Mouse (Mus musculus): ENCODE measurements around the gene Ppp1ca.

Ppp1ca gene

DNA sequence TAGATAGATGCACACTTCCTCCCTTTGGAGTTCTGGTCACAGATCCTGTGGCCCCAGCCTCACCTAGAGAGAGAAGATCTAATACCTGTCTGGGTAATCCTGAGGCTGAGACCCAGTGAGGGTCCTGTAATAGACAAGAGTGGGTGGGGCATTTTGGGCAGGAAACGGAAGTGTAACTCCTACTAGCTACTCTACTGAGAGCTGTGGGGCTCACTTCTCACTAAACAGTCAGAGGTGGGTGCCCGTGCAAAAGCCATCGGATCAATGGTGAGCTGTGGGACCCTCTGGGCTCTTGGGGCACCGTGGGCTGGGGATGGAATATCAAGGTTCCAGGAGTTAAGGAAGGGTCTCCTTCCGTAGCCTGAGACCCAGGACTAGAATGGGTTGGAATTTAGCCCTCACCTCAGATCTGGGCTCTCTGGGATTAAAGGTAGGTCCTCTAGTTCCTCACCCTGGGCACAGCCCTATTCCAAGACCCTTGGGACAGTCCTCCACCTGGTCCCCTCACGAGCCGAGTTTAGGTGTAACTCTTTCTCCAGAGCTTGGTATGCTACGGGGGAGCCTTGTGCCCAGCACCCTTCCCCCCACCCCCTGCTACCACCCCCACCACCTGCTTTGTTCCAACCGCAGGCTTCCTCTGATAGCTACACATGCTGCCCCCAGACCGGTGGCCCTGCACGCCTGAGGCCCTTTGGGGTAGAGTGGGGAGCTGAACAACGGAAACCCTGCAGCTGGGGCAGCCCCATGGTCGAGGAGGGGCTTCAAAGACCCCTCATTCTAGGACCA is 37.2 kb upstream of the Ppp1ca start:
- in situ Hi-C loops (cut with MseI, MboI), result no loop called here

DNA sequence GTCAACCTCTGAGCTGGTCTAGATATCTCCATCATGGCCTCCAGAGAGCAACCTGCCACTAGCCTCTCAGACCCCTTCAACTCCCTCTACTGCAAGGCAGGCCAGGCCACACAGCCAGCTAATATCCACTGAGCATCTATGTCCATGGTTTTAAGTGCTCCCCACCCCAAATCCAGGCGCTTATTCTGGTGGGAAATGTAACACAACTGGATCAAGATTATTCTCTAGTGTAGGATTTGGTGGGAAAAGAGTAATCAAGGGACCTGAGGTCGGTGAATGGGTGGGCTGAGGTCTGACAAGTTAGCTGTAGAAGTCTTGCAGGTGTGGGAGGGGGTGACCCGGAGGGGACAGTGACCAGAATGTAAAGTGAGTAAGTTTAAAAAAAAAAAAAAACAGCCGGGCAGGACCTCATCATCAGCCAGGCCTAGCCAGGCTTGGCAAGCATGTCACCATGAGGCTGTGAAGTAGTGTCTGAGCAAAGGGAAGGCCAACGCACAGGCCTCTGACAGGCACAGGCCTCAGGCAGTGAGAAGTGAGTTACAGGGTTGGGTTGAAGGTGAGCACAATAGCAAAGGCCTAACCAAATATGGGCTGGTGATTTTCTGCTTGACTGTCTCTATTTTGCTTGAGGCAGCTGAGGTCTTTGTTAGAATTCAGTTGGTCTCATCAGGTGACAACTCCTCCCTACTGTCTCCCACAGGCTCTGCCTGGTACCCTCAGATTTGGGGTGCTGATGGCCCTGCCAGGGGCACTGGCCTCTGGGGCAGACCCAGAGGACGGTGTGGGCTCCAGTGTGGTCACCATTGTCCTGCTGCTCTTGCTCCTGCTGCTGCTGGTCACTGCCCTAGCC is 36.4 kb upstream of the Ppp1ca start:
- in situ Hi-C loops (cut with MseI, MboI), result no loop called here

DNA sequence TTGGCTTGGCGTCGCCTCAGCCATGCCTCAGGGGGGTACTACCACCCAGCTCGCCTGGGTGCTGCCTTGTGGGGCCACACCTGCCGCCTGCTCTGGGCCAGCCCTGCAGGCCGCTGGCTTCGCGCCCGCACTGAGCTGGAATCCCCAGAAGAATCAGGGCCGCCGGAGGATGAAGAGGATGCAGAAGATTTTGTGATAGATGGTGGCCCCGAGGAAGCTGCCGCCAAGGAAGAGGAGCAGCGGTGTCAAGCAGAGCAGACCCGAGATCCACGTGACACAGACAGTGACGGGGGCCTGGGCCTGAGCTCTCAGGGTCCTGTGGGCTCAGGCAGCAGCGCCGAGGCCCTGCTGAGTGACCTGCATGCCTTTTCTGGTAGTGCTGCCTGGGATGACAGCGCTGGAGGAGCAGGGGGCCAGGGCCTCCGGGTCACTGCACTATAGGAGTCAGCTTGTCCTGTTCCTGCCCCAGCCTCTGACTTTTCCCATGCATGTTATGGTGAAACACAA is 35.7 kb upstream of the Ppp1ca start:
- in situ Hi-C loops (cut with MseI, MboI), result no loop called here

DNA sequence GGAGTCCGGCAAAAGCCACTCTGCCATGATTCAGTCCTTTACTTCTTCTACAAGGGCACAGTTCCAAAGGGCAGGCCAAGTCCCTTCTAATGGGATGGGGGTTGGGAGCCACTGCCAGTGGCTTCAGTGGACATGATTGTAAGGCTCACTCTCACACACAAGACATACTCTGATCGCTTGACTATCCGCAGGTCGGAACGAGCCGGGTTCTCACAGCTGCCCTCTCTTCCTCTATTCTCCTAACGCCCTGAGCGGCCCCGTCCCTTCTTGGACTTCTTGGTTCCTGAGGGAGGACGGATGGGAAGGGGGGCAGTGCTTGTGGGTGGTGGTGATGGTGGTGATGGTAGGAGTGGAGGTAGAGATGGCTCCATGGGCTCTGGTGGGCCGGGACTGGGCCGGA is 35.1 kb upstream of the Ppp1ca start:
- in situ Hi-C loops (cut with MseI, MboI), result no loop called here

DNA sequence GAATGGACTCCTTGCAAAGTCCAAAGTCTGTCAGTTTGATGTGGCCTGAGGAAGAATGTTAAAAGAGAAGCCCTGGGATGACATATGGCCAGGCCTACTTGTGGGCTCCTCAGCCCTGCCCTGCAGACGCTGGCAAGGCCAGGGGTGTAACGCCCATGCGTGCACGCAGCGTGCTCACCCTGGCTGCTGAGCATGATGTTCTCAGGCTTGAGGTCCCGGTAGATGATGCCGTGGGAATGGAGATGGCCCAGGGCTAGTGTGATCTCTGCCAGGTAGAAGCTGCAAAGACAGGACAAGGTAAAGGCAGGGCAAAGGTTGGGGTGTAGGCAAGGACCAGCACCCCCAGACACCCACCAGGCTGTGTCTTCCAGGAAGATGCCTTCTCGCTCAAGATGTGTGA is 32.8 kb upstream of the Ppp1ca start:
- in situ Hi-C loops (cut with MseI, MboI), result no loop called here

DNA sequence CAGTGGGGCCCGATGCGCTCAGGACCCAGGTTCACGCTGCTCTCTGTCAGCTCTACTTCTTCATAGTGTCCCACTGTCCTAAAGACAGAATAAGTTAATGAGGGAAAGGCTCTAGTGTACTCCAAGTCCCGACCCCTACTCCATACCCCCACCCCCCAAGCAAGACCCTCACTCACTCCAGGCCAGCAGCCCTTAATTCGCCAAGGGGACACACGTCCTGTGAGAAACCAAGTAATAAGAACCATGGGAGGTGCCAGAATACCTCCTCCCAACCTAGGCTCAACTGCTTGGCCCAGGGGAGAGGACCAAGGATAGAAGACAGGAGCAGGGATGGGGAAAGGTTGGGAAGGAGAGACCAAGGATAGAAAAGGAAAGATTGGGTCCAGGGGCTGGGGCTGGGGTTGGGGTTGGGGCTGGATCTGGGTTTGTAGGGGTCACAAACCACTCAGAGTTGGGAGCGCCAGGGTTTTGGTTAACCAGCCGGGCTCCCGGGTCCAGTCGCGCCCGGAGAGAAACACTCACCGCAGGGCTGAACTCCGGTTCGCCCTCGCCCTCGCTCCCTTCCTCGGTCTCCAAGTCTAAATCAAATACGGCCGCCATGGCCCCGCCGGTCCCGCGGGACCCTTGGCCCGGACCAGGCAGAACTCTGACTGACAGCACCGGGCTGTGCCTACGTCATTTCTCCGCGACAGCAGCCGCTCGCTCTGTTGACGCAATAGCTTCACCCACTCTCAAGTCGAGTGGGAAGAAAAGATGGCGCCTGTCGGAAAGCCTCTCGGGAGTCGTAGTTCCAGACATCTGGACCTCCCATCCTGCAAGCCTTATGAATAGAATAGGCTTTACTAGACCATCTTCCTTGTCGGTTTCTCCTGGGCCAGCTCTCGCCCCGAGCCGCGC is 29.0 kb upstream of the Ppp1ca start, which contains the start of gene Rps6kb2:
TSS of gene Rps6kb2 (minus strand) at position 709 of the 897 bp plus-strand sequence.
- in situ Hi-C loops (cut with MseI, MboI), result no loop called here

DNA sequence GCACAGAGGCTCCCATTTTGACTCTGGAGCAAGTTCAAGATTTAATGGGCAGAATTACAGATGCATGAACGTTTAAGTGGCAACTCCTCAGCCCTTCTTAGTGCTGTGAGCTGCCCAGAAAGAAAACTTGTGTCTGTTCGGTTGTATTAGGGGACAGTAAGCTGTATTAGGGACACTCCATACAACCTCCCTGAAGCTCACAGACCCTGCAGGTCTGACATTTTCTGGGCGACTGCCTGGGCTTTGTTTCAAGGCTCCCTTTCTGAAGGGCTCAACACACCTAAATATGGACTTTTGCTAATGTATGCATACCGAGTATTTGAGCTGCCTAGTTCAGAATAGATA is 28.4 kb upstream of the Ppp1ca start:
- in situ Hi-C loops (cut with MseI, MboI), result no loop called here

DNA sequence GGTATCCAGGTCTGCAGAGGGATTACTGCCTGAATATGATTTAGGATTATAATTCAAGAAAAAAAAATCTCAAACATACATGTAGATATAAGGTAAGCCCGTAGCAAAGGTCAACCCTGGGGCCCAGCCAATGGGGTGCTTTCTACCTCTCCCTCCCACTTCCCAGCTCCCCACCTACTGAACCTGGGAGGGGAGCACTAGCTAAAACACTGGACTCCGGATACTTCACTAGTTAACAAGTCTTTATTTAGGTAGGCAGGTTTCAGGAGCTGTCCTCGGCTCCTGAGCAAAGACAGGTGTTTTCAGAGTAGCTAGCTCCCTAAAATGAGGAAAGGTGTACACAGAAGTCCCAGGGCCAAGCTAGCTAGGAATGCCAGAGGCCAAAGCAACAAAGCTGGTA is 27.8 kb upstream of the Ppp1ca start:
- in situ Hi-C loops (cut with MseI, MboI), result no loop called here

DNA sequence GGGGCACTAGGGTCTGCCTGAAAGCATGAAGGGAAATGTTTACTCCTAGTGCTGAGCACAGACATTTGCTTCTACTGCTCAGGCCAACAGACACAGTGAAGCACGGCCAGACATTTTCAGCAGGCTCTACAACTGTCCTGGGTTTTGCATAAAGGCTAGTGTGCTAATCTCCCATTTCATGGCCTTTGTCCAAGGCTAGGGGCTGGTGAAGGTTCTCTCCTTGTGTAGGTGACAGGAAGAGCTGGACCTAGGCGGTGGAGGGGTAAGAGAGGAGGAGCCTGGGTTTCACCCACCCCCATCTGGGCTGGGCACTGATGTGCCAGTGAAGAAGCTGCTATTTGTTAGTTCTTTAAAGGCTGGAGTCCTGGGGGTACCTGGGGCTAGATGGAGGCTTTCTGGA is 27.1 kb upstream of the Ppp1ca start:
- in situ Hi-C loops (cut with MseI, MboI), result no loop called here

DNA sequence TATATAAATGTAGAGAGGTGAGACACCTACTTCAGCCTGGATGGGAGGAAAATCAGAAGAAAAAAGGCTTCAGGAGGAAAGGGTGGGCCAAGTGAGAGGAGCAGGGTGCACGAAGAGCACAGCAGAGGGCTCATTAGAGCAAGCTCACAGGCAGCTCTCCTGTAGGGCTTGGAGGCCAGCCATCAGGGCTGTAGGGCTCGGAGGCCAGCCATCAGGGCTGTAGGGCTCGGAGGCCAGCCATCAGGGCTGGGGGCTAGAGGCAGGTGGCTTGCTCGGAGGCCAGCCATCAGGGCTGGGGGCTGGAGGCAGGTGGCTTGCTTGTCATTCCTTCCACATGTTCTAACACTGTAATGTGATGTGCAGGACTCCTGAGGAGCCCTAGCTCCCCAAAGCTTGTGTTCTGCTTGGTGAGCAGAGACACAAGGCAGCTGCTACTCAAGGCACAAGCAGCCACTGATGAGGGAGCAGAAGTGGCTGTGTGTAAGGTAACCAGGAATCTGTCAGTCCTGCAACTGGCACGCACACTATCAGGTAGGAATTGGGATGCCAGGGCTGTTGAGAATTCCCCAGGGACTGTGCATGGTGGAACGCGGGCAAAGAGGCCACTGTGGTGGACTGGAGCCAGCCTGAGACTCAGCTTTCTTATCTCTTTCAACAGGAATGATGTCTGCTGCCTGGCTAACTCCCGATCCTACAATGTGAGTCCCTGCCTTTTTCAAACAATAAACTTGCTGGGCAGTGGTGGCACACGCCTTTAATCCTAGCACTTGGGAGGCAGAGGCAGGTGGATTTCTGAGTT is 25.0 kb upstream of the Ppp1ca start:
- in situ Hi-C loops (cut with MseI, MboI), result no loop called here

DNA sequence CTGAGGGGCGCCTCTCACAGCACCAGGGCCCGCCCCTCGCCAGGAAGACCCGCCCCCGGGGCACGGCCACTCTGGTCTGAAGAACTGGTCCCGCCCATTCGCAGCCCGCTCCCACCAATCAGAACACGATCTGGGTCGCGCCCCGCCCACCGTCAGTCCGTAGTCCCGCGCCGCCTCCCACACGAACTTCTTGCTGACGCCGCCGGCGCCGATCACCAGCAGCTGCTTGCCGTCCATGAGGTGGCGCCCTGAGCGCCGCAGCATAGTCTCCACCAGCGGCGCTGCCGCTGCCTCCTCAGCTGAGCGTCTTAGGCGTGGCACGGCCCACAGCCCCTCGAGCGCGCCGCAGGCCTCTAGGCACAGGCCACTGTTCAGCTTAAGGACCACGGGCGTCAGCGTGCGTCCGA is 22.5 kb upstream of the Ppp1ca start:
- in situ Hi-C loops (cut with MseI, MboI), result no loop called here

DNA sequence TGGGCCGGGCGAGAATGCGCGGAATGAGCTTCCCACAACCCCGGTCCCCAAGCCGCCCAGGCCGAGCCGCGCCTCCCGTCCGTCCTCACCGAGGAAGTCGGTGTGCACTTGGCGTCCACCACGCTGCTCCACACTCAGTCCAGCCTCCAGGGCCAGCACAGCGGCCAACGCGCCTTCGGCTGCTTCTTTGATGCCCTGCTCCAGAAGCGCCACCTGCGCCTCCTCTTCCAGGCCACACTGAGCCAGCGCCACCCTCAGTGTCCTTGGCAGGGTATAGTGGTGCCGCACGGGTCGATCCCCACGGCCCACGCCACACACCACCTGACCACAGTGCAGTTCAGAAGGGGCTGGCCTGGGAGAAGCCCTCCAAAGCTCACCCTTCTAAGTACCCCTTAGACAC is 22.1 kb upstream of the Ppp1ca start:
- in situ Hi-C loops (cut with MseI, MboI), result no loop called here

DNA sequence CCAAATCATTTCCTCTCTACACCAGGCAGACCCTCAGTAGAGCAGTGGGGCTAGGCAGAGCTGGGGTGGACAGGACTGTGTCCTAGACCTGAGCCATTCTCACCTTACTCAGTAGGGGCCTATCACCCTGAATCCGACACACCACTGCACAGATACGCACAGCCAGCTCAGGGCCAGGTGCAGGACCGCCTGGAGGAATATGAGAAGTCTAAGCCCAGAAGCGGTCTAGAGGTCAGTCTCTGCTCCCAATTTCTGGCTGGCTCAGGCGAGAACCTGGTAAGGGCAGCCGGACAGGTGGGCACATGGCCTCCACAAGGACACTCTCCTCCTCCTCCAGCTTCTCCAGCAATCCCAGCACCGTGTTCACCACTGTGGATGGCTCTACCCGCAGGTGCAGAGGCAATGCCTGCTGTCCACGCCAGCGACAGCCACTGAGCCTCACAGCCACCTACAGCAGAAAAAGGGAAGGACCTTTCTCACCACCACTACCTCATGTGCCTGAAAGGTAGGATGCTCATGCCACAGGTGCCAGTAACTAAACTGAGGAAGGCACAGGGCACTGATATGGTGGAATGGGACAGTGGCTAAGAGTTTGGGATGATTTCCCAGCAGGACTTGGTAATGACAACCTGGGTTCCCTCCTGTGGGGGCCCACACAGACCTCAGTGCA is 21.0 kb upstream of the Ppp1ca start:
- in situ Hi-C loops (cut with MseI, MboI), result no loop called here

DNA sequence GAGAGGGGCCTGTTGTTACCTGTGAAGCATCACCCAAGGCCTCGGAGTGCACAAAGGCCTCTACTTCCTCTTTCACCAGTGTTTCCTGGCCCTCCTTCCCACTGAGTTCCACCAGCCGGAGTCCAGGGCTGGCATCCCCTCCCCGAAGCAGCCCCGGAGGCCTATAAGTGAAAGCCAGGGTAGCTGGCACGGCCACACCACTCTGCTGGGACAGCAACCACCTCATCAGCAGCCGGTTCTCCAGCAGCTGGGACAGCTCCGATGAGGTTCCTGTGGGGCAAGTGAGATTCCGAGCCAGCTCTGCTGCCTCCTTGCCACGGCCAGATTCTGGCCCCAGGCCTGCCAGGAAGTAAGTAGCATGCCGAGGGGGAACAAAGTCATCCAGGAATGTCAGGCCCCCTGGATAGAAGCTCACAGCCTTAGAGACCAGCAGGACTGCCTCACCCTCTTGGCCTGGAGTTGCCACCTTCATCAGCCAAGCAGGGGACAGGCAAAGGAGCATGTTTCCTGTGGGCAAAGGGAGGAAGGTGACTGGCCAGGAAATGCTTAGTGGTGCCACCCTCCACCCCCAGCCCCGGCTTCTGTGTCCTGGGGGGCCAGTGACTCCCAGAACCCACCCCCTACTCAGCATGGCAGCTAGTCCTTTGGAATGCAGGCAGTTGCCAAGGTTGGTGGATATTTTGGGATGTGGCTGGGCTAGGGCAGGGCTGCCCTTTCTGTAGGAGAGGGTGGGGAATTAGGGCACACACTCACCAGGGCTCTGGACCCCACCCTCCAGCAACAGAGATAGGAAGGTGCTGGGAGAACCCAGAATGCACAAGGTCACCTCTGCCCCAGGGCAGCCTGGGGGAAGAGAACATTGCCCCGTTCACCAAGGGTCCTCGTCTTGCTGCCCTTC is 20.2 kb upstream of the Ppp1ca start:
- in situ Hi-C loops (cut with MseI, MboI), result no loop called here

DNA sequence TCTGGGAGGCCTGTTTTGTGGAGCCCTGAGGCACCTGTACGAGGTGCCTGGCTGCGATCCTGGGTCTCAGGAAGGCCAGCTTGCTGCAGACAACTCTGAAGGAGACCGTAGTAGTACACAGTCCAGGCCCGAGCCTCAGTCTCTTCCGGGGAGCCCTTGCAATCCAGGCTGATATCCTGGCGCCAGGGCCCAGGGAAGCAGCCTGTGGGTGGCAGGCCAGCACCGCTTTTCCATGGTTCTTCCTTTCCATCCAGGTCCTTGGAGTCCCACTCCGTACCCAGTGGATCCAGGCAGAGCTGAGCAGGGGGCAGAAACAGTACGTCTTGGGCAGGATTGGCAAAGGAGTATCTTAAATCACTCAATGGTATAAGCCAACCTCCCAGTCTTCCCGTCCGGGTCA is 18.9 kb upstream of the Ppp1ca start:
- in situ Hi-C loops (cut with MseI, MboI), result no loop called here

DNA sequence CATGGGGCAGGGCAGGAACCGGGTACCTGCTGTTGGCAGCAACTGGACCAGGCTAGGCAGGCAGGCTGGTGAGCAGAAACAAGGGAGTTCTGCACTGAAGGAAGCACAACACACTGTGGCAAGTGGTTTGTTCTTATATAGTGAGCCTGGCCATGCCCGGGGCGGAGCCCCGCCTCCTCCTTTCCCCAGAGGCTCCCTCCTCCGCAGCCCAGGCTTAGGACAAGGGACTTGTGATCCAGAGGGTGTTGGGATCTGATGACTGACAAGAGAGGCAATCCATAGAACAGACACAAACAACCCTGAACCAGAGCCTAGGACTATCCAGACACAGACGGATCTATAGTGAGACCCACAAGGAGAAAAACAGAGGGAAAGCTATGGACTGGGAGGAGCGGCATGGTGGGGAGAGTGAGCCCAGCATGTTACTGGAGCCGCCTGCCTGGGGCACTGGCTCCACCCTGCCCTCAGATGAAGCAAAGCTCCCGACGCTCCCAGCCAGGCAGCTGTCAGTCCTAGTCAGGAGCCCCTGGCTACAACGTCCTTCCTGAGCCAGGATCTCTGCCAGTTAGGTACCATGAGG is 16.4 kb upstream of the Ppp1ca start, which contains the start of gene Carns1:
TSS of gene Carns1 (minus strand) at position 112 of the 580 bp plus-strand sequence.
- in situ Hi-C loops (cut with MseI, MboI), result no loop called here

DNA sequence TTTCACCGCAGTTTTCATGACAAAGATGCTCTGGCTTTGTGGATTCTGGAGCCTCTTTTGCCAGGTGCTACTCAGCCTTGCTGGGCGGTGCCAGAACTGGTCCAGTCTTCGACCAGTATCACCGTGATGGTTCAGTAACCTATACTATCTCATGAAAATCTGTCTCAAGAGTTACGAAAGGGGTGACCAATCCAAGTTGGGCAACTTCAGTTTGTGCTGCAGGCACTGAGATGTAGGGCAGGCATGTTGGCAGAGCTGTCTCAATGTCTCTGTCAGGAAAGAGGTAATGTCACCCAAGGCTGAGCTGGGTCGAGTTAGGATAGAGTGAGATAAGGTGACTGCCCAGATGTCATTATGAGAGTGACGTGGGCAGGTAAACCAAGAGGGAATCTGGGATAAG is 11.5 kb upstream of the Ppp1ca start:
- in situ Hi-C loops (cut with MseI, MboI), result no loop called here

DNA sequence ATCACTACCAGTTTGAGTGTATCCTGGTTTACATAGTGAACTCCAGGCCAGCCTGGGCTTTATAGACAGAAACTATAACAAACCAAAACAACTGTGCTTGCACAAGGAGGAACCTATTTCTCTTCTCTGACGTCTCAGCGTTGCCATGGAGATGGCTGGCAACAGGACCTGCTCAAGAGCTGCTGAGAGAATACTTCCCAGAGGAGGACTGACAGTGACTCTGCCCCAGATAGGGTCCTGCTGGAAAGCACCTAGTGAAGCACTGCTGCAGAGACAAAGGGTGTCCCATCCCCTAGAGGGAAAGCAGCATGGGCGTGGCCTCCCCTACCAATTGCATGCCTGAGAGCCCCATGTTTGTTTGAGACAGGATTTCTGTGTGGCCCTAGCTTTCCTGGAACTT is 10.0 kb upstream of the Ppp1ca start:
- in situ Hi-C loops (cut with MseI, MboI), result no loop called here

DNA sequence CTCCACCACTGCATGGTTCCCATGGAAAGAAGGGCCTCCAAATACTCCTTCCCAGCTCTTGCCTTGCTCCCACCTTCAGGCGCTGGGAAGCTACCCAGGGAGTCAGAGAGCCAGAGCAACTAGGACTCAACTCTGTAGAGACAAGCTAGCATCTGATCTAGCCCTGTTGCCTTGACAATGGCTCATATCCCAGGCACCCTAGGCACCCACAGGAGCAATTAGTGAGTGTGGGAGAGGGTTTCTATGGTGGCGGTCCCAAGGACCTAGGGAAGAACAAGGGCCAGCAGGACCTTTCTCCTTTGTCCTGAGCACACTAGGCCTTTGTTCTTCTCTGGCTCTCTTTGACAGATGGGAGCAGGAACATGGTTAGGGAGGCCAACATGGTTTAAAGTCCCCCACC is 8.2 kb upstream of the Ppp1ca start:
- in situ Hi-C loops (cut with MseI, MboI), result no loop called here

Data from mouse trophoblast stem cell (cell line).